Mouse (Mus musculus): Measurements from ENCODE around the gene Lrrc75b.
"Not testable (repeated sequence)": the region's sequence is repeated elsewhere in the genome, so short reads cannot be mapped to it uniquely, and the experiment has no call there.

The Lrrc75b gene

DNA sequence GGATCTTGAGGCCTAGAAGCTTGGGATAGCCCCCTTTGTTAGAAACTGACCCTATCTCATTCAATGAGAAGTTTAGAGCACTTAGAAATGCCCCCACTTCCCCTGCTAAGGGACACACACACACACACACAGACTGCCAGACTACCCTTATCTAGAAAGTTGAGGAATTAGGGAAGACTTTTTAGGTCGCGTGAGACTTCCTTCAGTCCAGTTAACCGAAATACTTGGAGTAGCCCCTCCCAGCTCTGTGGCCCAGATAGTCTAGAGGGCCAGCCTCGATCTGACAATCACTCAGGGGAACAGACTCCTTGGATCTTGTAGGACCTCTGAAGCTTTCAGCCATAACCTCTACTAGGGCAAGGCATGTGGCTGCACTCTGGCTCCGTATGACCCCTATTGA lies 7.9 kb upstream of the Lrrc75b start:
- DNase-seq (ENCODE audit: low spot score) = no peak

DNA sequence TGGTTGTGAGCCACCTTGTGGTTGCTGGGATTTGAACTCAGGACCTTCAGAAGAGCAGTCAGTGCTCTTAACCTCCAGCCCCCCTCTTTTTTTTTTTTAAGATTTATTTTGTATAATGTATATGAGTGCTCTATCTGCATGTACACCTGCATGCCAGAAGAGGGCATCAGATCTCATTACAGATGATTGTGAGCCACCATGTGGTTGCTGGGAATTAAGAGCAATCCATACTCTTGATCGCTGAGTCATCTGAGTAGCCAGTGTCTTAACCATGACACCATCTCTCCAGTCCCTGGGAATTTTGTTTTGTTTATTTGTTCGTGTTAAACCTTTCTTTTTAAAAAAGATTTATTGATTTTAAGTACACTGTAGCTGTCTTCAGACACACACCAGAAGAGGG lies 6.6 kb upstream of the Lrrc75b start:
- not testable (repeated sequence) for DNase-seq (ENCODE audit: low spot score)

DNA sequence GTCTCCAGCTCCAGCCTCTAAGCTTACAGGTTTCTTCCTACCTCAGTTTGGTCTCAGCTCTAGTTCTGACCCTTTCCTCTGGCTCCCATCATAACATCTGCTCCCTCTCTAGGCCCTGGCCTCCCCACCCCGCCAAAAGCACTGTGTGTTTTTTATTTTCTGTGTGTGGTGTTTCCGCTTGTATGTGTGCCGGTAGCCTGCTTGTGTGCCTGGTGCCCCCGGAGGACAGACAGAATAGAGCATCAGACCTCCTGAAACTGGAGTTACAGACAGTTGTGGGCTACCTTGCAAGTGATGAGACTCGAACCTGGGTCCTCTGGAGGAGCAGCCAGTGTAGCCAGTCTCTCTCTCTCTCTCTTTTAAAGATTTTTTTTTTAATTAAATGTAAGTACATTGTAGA lies 6.2 kb upstream of the Lrrc75b start:
- DNase-seq (ENCODE audit: low spot score) = no peak

DNA sequence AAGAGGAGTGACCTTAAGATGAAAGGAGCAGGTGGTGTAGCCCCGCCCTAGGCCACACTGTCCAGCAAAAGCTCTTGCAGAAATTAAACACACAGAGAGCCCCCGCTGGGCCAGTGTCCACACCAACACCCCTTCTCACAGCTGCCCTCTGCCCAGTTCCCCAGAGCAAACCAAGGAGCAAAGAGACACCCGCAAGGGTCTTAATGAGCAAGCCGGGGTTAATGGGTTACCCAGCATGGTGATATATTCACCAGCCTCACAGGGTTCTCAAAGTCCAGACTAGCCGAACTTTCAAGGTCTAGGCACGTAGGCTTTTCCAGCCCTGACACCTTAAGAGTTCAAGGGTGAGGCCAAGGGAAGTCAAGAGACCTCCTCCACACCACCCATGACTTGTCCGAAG lies 5.8 kb upstream of the Lrrc75b start:
- no peak for DNase-seq (ENCODE audit: low spot score)

DNA sequence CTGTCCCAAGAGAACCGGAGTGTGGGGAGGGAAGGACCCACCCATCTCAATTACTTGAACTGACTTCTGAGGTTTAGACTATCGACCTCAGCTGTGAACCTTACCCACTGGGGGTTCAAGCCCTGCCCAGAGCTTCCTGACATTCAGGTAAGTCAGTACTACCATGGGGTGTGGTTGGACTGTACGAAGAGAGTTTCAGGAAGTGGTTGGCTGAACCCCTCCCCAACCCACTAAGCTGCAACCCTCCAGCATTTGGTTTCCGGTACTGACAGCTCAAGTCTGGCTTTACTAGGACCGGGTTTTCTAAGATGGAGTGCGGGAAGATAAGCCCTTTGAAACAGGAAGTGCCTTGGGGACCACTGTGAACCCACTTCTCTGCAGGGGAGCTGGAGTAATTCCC lies 5.3 kb upstream of the Lrrc75b start:
- no peak for DNase-seq (ENCODE audit: low spot score)

DNA sequence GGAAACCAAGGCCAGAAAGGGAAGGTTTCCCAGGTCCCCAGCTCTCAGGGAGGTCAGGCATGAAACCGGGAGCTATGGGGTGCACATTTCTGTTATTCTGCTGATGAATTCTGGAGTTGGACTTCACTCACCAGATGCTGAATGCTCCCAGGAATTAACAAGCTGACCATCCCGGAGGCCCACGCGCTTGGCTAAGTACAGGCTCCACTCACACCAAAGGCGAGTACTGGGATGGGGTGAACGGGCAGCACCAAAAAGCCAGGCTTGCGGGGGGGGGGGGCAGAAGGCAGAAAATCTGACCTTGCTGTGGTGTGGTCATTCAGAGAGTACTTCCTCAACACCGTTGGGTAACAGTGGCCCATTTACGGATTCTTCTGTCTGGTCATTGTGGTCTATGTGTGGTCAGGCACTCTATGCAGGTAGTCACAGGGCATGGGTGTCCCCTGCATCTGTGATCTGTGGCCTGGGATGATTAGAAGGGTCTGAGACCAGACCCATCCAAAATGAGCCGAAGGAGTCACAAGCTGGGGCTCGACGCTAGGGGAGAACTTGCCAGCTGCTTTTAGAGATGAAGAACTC lies 4.6 kb upstream of the Lrrc75b start:
- DNase-seq (ENCODE audit: low spot score) = no peak

DNA sequence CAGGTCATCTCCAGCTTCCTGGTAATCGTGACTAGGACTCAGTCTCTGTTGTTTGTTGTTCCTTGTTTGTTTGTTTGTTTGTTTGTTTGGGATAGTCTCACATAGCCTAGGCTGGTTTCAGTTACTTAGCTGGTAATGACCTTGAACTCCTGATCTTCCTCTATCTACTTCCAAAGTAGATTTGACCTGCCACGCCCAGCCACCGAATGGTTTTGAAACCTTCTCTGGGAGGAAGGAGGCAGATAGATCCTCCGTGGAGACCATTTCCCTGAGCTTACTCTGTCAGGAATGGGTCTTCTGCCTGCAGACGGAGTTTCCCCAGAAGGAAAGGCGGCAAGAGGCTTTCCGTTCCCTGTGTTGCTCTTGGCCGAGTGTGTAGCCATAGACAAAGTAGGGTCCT lies 2.5 kb upstream of the Lrrc75b start:
- DNase-seq (ENCODE audit: low spot score) = no peak

DNA sequence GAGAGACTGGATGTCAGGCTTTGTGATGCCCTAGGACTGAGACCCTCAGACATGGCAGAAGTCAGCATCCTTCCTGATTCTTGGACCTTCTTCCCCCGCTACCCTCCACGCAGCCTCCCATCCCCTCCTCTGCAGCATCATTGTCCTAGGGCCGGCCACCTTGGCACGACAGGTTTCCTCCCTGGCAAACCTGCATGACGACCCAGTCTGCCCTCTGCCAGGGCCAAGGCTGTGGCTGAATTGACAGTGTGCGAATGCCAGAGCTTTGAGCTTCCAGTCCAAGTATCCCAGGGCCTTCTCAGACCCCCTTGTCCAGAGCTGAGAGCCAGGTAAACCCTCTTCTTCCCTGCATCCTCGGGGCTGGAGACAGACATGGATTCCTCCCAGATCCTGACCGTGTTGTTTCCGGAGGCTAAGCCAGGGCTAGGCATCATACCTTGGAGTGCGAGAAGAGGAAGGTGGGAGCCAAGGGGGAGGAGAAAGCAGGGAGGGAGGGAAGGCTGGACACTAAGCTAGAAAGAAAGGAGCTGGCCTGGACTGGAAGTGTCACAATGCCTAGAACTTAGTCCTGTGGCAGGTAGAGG lies 1.0 kb upstream of the Lrrc75b start, which contains the start of gene Ggt1:
Gene Ggt1, plus strand, starts transcription at position 534 of the 584 bp plus-strand sequence.
- DNase-seq (ENCODE audit: low spot score) = no peak

DNA sequence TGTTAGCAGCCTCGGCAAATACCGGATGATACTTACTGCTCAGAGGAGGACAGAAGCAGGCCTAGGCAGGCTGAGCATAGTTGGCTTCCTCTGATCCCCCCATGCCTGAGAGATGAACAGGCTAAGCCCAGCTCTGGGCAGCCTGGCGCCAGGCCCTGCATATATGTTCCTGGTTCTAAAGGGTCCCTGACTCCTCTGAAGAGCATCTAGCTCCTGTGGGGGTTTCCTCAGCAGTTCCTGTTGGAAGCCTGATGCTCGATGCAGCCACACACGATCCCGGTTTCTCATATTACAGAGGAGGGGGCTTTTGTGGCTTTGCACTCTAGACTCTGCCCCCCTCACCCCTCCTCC lies 394 bp upstream of the Lrrc75b start:
- peak; percentile 42 for DNase-seq (ENCODE audit: low spot score)

DNA sequence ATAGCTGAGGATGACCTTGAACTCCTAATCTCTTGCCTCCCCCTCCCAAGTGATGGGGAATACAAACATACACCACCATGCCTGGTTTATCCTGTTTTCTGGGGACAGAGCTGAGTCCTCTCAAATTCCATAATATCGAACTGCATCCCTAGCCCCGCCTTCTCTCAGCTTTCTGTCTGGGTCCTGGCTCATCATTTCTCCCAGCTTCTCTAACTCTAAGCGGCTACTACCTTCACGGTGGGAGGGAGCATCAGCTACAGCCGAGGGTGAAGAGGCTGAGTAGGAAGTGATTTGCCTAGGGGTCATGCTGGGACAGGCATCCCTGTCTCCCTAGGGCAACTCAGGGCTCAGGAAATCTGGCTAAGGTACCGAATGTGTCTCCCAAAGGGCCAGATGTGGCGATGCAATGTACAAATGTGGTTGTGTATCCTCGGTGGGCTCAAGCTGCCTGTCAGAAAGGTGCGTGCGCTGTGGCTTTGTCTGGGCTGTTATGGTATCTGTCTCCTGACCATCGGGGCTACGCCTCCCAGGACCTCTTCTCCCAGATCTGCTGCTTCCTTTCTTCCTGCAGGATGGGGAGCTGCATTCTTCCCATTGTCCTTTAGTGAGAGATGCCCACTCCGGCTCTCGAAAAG lies 972 bp downstream of the Lrrc75b start:
- peak; percentile 39 for DNase-seq (ENCODE audit: low spot score)

DNA sequence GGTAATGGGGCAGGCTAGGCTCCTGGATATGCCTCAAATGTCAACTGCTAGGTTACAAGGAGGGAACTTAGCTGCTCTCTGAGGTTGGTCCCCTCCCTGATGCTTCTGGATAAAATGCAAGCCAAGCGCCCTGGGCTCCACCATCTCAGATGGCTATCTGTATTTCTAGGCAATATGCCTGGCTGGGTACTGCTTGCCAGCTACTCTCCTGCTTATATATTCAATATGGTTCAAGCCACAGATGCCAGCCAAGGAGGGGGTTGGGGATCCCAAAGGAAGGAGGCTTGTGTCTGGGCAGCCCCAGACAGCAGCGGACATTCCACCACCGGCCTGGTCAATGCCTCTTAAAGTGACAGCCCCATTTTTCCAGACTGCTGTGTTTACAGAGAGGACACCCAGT lies 1.6 kb downstream of the Lrrc75b start:
- DNase-seq (ENCODE audit: low spot score) = no peak

DNA sequence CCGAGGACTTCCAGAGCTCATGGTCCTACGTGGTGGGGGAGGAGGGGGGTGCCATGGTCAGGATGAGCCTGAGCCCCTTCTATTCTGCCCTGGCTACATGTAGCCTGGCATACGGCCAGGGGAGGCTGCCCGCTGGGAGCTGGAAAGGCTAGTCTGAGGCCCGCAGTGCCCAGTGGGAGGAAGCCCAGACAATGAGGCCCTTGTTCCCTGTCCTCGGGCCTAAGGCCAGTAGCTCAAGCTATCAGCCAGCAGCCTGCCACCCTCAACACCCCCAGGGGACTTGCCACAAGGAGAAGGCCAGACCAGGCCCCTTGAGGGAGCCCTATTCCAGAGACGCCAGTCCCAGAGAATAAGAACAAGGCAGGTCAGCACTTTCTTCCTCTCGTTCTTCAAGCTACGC lies 4.1 kb downstream of the Lrrc75b start:
- no peak for DNase-seq (ENCODE audit: low spot score)

DNA sequence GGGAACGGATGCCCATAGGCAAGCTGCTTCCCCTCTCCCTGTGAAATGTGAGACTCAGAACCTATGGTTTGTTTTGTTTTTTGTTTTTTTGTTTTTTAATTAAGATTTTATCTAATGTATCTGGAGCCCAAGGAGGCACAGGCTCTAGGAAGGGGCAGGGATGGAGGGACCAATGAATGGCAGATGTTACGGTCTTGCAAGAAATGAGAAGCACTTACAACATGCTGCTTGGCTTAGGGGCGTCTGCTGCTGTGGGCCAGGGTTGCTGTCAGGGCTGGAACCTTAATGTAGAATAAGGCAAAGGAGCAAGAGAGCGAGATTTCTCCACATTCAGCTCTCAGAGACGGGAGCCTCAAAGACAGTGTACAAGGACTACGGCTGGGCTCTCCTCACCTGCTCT lies 4.6 kb downstream of the Lrrc75b start:
- no peak for DNase-seq (ENCODE audit: low spot score)

DNA sequence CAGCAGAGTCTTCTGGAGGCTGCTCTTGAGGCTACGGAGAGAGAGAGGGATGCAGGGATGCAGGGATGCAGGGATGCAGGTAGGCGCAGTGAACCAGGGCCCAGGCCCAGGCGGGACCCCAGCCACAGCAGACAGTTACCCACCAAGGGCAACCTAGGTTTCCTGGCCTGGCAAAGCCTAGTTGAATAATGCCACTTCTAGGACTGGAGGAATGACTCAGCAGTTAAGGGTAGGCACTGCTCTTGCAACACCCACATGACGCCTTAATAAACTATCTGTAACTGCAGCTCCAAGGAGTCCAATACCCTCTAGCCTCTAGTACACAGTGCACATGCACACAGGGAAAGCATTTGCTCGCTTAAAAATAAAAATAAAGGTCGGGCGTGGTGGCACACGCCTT lies 6.0 kb downstream of the Lrrc75b start:
- DNase-seq (ENCODE audit: low spot score) = no peak

DNA sequence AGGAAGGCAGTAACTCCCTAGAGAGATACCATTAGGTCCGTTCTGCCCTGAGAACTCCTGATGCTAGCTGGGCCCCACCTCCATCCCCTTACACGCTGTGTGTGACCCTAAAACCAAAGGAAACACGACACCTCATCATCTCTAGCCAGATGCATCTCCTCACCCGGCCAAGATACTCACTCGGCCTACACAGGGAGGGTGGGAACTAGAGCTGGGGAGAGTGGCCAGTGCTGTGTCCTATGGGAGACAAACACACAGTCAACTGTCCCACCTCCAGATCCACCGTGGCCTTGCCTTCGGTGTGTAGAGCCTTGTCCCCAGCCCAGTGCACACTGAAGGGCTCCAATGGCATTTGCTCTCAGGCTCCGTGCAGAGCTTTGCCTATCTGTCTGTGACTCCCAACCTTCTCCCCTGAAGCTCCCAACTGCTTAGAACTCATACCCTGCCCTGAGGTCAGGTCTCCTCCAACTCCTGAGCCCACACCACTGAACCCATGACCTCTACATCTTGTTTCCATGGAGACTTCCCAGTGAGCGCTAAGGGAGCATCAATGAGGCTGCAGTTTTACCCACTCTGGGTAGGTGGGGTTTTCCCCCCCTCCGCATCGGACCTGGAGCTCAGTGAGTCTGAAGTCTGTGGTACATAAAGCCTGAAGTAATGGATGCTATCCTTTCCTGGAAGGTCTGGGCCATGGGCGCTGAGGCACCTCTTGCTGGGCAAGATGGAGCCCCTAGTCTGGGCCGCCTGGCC lies 7.3 kb downstream of the Lrrc75b start:
- no peak for DNase-seq (ENCODE audit: low spot score)

DNA sequence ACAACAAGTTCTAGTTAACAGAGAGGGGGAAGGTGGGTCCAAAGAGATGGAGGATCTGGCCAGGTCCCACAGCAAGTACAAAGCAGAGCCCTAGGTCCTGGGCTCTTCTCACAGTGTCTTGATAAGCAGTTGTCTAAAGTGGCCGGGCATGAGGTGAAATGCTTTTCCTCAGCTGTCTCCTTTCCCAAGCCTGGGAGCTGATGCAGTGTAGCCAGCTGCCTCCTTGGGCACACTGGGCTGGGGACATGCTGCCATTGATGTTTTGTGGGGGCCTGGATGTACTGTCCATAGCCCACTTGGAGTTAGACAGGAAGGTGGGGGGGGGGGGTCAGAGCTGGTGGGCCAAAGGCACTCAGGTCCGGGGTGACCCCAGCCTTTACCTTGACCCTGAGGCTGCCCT lies 8.0 kb downstream of the Lrrc75b start:
- DNase-seq (ENCODE audit: low spot score) = no peak

DNA sequence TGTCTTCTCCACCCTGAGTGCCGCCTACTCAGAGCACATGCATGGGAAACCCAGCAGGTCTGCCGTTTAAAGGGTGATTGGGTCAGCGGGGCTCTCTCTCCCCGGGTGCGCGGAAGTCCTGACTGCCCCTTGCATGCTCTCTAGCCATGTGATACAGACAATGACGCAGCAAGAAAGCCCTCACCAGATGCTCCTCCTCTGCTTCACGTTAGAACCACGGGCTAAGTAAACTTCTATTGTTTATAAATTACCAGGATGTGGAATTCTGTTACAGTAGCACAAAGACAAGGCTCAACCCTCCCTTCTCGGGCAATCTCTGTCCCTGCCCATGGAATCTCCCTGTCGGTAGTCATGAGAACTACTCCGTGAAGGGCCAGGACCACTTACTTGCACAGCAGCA lies 9.0 kb downstream of the Lrrc75b start:
- no peak for DNase-seq (ENCODE audit: low spot score)

DNA sequence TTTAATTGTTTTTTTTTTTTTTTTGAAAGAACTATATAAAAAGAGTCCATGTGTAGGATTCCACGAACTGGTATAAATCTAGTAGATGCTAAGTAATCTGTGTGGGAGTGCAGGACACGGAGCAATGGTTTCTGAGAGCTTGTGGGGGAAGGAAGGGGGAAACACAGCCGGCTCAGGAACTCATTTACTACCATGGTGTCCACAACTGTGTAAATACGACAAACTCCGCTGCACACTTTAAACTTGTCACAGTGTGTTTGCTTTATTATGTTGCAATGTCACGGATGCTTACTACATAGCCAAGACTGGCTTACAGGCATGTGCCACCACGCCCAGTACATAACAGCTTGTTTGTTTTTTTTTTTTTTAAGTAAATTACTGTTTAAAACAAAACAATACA lies 10.2 kb downstream of the Lrrc75b start:
- DNase-seq (ENCODE audit: low spot score) = no peak

DNA sequence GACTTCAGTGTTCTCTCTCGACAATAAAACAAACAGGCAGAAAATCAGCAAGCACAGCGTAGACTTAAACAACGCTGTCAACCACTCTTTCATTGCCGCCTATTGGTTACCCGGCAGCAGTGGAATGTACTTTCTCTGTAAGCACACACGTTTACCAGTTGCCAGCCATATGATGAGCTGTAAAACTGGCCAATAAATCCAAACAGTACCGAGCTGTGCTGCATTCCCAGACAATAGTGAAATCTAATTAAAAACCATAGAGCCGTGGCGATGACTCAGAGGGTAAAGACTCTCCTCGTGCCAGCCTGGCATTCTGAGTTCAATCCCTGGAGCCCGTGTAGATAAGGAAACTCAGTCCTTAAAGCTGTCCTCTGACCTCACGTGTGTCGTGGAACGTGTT lies 11.6 kb downstream of the Lrrc75b start:
- DNase-seq (ENCODE audit: low spot score) = no peak

DNA sequence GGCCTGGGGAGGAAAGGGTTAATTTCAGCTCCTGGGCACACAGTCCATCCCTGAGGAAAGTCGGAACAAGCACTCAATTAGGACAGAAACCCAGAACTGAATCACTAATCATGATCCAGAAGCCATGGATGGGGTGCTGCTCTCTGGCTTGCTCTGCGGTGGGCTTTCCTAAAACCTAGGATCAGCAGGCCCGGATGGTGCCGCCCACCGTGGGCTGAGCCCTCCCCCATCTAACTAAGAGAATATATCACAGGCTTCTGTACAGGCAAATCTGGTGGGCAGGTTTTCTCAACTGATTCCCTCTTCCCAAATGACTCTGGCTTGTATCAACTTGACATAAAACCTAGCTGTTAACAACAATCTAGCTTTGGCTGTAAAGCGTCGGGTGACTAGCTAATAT lies 12.2 kb downstream of the Lrrc75b start:
- no peak for DNase-seq (ENCODE audit: low spot score)

DNA sequence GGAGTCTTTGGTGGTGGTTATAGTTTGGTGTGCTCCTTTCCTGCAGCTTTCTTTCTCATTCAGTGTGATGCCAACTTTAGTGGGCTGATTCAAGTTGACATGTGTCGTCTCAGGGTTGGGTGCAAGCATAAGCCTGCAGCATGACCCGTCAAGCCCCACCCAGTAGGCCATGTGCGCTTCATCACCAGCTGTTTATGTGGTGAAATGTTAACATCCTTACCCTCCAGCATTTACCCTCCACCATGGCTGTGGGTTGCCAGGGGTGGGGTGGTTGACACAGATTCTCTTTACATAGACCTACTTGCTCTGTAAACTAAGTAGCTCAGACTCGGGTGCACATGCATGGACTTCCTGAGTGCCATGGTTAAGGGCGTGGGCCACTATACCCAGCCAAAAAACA lies 24.0 kb downstream of the Lrrc75b start:
- DNase-seq (ENCODE audit: low spot score) = no peak

DNA sequence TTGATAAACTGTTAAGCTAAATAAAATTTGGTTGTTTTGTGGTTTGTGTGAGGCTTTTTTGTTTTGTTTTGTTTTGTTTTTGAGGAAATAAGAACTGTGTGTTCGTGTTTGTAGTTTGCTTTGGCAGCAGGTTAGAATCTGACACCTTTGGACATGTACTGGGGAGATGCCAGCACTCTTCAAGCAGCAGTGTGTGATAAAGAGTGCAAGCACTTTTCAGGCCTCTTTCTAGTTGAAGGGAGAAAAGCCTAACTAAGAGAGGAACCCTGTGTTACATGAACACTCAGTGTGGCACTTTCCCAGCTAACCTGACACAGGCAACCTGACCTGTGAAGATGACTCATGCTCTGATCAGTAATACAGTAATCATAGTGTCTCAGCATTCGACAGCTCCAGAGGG lies 24.7 kb downstream of the Lrrc75b start:
- no peak for DNase-seq (ENCODE audit: low spot score)

DNA sequence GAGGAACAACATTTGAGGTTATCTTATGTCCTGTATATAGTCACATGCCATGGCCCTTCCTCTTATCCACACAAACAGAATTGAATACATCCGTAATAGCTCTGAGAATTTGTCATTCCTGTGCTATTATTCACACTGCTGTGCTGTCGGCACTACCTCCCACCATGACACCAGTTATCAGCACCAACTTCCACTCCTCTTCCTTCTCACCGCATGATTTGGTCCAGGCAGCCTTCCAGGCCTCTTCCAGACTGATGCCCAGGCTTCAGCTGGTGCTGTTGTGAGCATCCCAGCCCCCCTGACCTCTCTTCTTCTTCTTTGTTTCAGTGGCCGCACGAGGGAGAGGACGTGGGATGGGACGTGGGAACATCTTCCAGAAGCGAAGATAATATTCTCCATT lies 25.2 kb downstream of the Lrrc75b start:
- DNase-seq (ENCODE audit: low spot score) = no peak

All from embryo, embryonic 10.5 days (tissue).